Mouse (Mus musculus) olfactory bulb, adult 2 months (tissue): ENCODE data around the gene Gm6034. TPM values are rescaled to one million over a fixed set of nuclear protein-coding genes. Genes with fewer than 3 reads are reported as not detected.
"Not testable (repeated sequence)": the region's sequence is repeated elsewhere in the genome, so short reads cannot be mapped to it uniquely, and the experiment has no call there.

Experiments
- H3K27ac ChIP-seq: fragments of 200-500 bp; 2 replicates; pipeline ENCODE4 v1.5.1; 2012; ENCODE audit warnings: low read depth, low read length; ENCODE audit not compliant: insufficient read depth
- H3K4me1 ChIP-seq: fragments of 200-500 bp; 2 replicates; pipeline ENCODE4 v1.6.1; 2012; ENCODE audit warnings: low read length; ENCODE audit not compliant: control insufficient read depth, insufficient read depth
- H3K4me3 ChIP-seq: fragments of 200-500 bp; 2 replicates; pipeline ENCODE4 v1.5.1; 2012; ENCODE audit warnings: mild to moderate bottlenecking, low read depth, low read length, moderate library complexity; ENCODE audit not compliant: insufficient read depth
- CTCF ChIP-seq: fragments of 200-500 bp; IDR thresholded peaks from 2 replicates; pipeline ENCODE4 v1.5.1; 2012; ENCODE audit warnings: low read depth, mild to moderate bottlenecking, low read length, moderate library complexity; ENCODE audit not compliant: insufficient read depth
- POLR2A ChIP-seq: fragments of 200-500 bp; IDR thresholded peaks from 2 replicates; pipeline ENCODE4 v1.6.1; 2012; ENCODE audit warnings: mild to moderate bottlenecking, low read depth, low read length, moderate library complexity; ENCODE audit not compliant: insufficient read depth
- WGBS: fragments of 180-500 bp; shearing (Covaris S2); methylation state at CpG from one replicate; pipeline ENCODE4 v1.1.7; 2018; 5-methylcytosine and 5-hydroxymethylcytosine counted together
- polyA plus RNA-seq: library from polyadenylated mRNA; stranded (reverse); fragments of >200 nt; gene quantifications from 2 replicates; pipeline ENCODE4 v1.2.4, GENCODE M21; 2012; ENCODE audit warnings: low replicate concordance; ENCODE audit not compliant: missing spikeins, insufficient read depth, insufficient read length

The Gm6034 gene
- polyA plus RNA-seq, 1 experiment, result not detected

GRCm38 (mm10) chr17:36021309-36021708 lies 21.5 kb upstream of the Gm6034 start:
- Histone ChIP-seq H3K27ac (no peak overlapping the region), H3K4me3 (no peak overlapping the region), H3K4me1 (peaks cover 14% of the 10 kb centered on the region)
- TF ChIP-seq CTCF (no peak), POLR2A (no peak)
- 97% methylated on average over 1 of the region's 1 CpGs for WGBS

GRCm38 (mm10) chr17:36022098-36022497 lies 20.7 kb upstream of the Gm6034 start:
- no peak overlapping the region for H3K4me3 ChIP-seq
- H3K4me1 ChIP-seq, result peaks cover 14% of the 10 kb centered on the region
- TF ChIP-seq CTCF (no peak), POLR2A (no peak)
- no peak overlapping the region for H3K27ac ChIP-seq
- WGBS, result 95% methylated on average over 9 of the region's 9 CpGs

- H3K4me1 ChIP-seq, result peaks cover 14% of the 10 kb centered on the region
- TF ChIP-seq POLR2A, result no peak
- TF ChIP-seq CTCF, result no peak
- 91% methylated on average over 6 of the region's 6 CpGs for WGBS
- H3K4me3 ChIP-seq, result no peak overlapping the region
- no peak overlapping the region for H3K27ac ChIP-seq
Observed at GRCm38 (mm10) chr17:36022922-36023321, 19.8 kb upstream of the Gm6034 start.

- Histone ChIP-seq H3K4me3 (no peak overlapping the region), H3K4me1 (peaks cover 14% of the 10 kb centered on the region), H3K27ac (no peak overlapping the region)
- 55% methylated on average over 9 of the region's 9 CpGs for WGBS
- TF ChIP-seq POLR2A, result no peak
- TF ChIP-seq CTCF, result no peak
Observed at GRCm38 (mm10) chr17:36023710-36024654, 18.8 kb upstream of the Gm6034 start.

GRCm38 (mm10) chr17:36025197-36025596 lies 17.6 kb upstream of the Gm6034 start:
- Histone ChIP-seq H3K4me3 (no peak overlapping the region), H3K4me1 (peaks cover 14% of the 10 kb centered on the region), H3K27ac (no peak overlapping the region)
- 56% methylated on average over 5 of the region's 5 CpGs for WGBS
- TF ChIP-seq POLR2A (no peak), CTCF (no peak)

- 68% methylated on average over 4 of the region's 4 CpGs for WGBS
- no peak overlapping the region for H3K4me3 ChIP-seq
- no peak for TF ChIP-seq POLR2A
- TF ChIP-seq CTCF, result no peak
- H3K4me1 ChIP-seq, result peaks cover 9% of the 10 kb centered on the region
- H3K27ac ChIP-seq, result no peak overlapping the region
Observed at GRCm38 (mm10) chr17:36025901-36026300, 16.9 kb upstream of the Gm6034 start.

DNA sequence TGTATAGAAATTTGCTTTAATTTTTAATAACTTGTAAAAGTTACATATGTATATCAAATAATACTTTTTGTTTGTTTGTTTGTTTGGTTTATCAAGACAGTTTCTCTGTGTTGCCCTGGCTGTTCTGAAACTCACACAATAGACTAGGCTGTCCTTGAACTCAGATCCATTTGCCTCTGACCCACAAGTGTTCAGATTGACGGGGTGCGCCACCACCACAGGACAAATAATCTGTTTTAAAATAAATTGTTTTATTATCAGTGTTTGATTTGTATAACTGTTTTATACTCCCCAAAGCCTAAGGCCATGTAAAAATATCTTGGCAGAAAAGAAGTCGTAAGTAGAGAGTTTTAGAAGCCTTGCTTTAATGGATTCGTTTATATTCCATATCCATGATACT lies 15.1 kb upstream of the Gm6034 start:
- WGBS, result 93% methylated on average over 4 of the region's 4 CpGs
- Histone ChIP-seq H3K27ac (no peak overlapping the region), H3K4me3 (no peak overlapping the region), H3K4me1 (peaks cover 20% of the 10 kb centered on the region)
- TF ChIP-seq POLR2A (no peak), CTCF (no peak)

GRCm38 (mm10) chr17:36028879-36029619 lies 13.7 kb upstream of the Gm6034 start:
- WGBS, result 89% methylated on average over 7 of the region's 7 CpGs
- H3K27ac ChIP-seq, result no peak overlapping the region
- no peak overlapping the region for H3K4me3 ChIP-seq
- H3K4me1 ChIP-seq, result peaks cover 15% of the 10 kb centered on the region
- TF ChIP-seq POLR2A (no peak), CTCF (no peak)

- not testable (repeated sequence) for H3K4me3 ChIP-seq, H3K27ac ChIP-seq
- H3K4me1 ChIP-seq, result peaks cover 14% of the 10 kb centered on the region
- WGBS, result 84% methylated on average over 4 of the region's 4 CpGs
Observed at GRCm38 (mm10) chr17:36030046-36030702, 12.6 kb upstream of the Gm6034 start.

DNA sequence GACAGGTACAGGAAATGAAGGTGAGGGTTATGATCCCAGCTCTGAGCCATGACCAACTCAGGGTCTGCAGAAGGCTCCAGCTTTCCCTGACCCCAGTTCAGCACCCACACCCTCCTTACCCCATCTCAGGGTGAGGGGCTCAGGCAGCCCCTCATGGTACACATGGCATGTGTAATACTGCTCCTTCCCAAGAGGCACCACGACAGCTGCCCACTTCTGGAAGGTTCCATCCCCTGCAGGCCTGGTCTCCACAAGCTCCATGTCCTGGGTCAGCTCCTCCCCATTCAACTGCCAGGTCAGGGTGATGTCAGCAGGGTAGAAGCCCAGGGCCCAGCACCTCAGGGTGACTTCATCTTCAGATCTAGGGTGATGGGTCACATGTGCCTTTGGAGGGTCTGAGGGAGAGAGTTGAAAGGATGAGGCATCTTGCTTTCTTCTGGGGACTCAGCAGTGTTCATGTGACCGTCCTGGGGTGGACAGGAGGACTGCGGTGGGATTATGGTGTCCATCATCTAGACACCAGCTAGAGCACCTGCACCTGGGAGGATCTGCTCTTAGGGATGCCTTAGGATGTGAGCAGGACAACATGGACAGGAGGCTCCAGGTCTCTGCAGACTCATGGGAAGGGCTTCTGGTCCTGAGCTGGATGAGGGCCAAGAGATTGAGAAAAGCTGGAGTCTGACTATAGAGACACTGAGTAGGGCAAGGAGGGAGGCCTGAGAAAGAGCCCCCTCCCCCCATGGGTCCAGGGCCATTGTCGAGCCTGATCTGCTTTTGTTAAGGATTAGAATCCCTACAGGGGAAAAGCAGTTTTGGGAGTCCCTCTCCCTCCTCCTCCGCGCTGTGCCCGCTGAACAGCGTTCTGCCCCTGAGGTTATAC lies 11.8 kb upstream of the Gm6034 start:
- not testable (repeated sequence) for H3K27ac ChIP-seq
- Histone ChIP-seq H3K4me3 (peak overlapping the region; percentile 40), H3K4me1 (peaks cover 12% of the 10 kb centered on the region)
- WGBS, result 41% methylated on average over 8 of the region's 8 CpGs

- not testable (repeated sequence) for H3K27ac ChIP-seq
- Histone ChIP-seq H3K4me3 (peak overlapping the region; percentile 58), H3K4me1 (peaks cover 12% of the 10 kb centered on the region)
- WGBS, result under 1% methylated on average over 40 of the region's 40 CpGs
Observed at GRCm38 (mm10) chr17:36031583-36032331, 11.0 kb upstream of the Gm6034 start.
